Mouse (Mus musculus): Measurements from ENCODE around the gene Nol10.

Gene Nol10

DNA sequence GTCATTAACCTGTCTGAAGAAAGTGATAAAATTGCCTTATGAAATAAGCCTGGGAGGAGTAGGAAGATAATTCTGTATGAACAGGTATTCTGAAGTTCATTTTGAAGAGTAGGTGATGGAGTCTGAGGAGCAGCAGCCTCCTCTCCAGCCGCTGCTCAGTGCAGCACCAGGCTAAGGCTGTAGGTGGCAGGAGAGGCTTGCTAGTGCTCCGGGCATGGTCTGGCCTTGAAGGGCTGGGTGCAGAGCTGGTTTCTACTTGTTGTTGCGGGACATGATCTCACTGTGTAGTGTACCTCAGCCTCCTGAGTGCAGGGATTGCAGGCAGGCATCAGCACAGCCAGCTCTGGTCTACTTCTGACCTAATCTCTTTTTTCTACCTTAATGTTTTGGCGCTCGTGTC lies 18.7 kb downstream of the Nol10 start:
- peak; percentile 78 for DNase-seq

DNA sequence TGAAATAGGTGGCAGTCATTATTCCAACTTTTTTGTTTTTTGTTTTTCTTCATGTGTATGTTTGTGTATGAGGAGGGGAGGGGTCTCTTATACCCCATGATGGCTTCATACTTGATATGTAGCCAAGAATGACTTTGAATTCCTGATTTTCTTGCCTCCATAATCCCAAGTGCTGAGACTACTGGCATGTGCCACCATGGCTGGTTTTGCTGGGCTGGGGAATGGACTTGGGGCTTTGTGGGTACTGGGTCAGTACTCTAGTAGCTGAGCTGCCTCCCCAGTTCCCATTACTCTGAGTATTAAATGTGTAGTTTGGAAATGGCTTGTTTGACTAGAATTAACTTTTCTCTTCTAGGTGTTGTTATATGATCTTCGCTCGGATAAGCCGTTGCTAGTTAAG lies 20.9 kb downstream of the Nol10 start:
- no peak for DNase-seq

DNA sequence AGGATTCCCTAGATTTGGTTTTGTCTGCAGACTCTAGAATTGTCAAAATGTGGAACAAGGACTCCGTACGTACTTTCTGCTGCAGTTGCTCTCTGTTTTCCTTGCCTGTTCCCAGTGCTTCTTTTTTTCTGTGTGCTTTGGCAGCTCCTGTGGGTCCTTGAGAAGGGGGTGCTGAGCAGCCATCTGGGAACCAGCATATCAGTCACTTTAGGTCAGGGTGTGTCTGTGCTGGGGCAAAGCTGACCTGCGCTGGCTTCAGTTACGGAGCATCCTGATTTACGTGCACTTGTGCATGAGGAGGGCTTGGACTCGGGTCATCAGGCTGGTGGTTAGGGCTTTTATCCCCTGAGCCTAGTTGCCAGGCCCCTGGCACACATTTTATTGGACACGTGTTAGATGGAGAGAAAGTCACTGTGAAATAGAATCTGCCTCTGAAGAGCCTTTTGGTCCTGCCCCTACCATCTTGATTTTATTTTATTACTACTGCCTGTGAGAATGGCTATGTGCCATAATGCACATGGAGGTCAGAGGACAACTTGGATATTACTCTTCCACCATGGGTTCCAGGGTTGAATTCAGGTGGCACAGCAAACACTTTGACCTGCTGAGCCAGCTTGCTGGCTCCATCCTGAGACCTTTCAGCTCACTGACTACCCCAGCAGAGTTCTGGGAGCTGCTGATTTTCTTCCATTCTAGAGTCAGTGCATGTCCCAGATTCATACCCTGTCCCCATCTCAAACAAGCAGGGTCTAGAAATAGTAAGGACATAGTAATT lies 21.5 kb downstream of the Nol10 start:
- DNase-seq = no peak

DNA sequence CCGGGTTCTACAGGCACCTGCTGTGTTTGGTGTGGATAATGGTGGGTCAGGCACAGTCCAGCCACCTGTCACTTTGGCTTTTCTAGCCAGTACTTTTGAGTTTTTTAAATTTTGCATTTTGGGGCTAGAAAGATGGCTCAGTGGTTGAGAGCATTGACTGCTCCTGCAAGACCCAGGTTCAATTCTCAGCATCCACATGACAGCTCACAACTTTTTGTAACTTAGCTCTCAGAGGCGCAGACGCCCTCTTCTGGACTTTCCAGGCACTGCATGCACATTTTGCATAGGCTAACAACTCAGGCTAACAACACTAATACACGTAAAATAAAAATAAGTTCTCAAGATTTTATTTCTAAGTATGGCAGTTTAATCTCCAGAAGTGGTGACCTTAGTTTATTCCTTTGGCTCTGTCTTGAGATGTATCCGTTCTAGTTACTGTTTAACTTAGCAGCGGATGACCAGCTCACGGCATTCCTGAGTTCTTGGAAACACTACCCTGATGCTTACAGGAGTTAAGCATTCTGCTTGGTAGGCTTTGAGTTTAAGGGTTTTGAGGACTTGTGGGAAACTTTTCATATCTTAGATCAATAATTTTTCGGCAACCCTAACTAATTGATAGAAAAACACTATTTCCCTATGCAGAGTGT lies 23.5 kb downstream of the Nol10 start:
- DNase-seq = no peak

DNA sequence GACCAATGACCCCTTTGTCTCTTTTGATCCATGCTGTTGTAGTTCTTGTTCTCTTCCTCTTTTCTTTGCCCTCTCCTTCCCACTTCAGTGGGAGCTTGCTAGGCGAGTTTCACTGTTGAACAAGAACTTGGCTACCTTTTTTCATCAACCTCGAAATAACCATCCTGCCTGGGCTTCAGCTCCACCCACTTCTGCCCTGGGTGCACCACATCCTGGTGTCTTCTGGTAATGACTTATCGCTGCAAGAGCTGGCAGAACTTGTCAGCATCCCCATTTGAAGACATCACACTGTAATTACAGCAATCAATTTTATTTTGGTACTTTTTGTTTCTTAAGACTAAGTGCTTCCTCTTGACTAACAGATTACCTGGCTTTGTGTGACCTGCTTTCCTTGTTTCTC lies 24.4 kb downstream of the Nol10 start:
- no peak for DNase-seq

DNA sequence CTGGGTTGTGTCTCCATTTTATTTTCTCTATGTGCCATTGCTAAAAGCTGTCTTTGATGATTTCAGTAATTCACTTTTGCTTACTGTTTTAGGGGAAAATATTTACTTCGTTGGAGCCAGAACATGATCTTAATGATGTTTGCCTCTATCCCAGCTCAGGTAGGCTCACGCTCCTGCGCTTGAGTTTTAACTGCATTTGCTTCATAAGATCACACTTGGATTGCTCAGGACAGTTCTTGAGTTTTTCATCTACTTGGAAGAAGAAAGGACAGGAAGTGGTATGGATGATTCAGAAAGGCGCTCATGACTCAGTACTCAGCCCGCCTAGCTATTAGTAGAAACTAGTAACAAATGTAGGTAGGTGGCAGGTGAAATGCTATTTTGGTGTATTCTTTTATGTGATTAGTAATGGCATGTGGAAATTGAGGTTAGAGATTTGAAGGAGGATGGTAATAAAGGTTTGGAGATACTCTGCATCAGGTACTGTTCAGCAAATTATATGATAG lies 25.3 kb downstream of the Nol10 start:
- DNase-seq = no peak

DNA sequence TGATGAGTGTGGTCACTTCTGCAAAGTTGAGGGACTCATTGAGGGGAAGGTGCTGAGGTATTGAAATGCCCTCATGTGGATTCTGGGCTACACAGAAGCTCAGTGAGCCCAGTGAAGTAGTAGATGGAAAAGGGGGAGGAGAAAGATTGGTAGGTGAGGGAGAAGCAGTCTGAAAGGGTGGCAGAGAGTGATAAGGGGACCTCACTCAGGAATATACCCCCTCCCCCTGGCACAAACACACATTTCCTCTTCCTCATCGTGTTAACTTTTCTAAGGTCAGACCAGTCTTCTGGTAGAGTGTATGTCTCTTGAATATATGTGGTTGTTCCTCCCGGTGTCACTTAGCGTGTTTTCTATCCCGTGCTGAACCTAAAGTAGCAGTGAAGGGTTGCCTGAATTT lies 27.0 kb downstream of the Nol10 start:
- no peak for DNase-seq

DNA sequence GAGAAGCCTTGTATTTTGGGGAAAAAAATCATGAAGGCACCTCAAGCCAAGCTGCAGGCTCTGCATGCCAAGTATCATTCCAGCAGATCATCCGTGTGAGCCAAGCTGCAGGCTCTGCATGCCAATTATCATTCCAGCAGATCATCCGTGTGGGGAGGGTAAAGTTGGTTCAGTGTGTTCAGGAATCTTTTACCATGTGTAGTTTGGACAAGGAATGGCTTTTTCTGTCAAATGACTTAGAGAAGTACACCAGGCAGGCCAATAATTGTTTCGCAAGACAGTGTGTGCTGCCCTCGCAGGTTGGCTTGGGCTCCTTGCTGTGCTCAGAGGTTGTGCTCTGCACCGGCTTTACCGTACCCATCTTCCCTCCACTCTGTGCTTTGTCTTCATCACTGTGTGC lies 28.3 kb downstream of the Nol10 start:
- DNase-seq = no peak

DNA sequence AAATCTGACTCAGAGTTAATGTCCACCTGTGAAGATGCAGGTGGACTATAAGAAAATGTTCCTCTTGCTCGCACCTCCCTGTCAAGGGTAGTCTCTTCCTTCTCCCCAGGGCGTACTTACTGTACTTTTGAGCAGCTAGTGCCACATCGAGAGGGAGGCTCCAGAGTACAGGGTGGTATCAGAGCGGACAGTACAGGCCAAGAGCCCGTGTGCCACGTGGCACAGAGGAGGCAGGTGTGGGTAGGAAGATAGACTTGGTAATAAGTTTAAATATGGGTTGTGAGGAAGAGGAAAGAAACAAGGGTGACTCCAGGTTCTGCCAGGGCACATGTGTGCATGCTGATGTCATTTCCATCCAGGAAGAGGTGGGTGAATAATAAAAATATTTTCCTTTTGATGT lies 32.7 kb downstream of the Nol10 start:
- no peak for DNase-seq

DNA sequence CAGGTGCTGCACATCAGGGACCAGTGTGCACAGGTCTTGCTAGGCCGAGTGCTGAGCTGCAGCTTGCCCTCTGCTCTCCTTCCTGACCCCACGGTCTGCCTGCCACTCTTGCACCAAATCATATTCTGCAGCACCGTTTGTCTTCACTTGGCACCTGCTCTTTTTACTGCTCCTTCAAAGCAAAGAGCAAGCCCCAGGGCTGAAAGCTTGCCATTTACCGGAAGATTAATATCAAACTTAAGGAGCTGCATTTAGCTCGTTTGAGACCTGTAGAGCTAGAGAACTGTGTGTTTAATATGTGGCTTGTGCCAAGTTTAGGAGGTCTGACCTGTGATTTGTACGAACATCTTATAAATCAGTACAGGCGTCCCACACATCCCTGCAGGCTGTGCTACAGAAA lies 34.5 kb downstream of the Nol10 start:
- DNase-seq = no peak

DNA sequence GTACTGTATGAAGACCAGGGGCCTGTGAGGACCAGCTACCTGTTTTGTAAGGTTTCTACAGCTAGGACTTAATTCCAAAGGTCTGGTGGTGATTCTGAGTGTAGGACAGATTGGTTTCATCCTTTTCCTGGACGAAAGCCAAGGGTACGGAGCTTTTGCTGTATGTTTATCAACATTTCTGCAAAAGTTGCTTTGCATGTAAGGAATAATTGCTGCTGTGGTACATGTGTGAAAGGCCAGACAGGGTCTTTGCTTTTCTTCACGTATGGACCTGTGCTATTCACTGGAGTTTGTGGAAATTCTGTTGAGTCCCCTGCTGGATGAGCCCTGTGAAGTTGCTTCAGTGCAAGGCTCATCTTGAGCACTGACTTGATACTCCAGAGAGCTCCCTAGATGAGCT lies 38.6 kb downstream of the Nol10 start:
- DNase-seq = no peak

DNA sequence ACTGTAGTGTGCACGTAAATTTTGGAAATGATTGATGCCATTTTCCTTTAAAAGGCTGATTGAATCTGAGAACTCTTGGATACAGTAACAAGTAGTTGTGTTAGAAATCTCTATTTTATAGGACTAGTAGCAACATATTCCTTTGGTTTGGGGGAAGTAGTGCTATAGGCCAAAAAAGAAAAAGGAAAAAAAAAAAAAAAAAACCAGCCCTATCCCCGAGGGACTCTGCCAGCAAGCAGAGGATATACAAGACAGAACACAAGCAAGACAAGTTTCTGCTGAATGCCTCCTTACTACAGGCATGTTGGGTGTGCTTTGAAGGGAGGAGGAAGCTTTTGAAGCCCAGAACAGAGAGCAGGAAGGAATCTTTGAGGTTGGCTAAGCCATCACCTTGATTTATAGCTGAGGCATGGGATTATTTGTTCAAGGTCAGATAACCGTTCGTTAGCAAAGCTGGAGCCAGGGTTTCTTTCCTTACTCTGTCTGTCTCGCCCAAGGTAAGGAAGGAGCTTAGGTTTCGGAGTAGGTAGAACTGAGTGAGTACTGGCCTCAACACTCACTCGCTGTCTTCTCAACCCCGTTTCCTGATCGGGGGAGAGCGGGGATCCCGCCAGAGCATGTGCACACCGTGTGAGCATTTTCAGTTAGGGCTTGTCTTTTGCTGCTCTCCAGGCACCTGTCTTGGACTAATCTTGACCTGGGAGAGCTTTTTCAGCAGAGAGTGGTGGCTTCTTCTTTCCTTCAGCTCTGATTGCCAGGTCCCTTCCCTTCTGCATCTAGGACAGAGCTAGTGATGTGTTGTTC lies 39.3 kb downstream of the Nol10 start:
- DNase-seq = no peak

DNA sequence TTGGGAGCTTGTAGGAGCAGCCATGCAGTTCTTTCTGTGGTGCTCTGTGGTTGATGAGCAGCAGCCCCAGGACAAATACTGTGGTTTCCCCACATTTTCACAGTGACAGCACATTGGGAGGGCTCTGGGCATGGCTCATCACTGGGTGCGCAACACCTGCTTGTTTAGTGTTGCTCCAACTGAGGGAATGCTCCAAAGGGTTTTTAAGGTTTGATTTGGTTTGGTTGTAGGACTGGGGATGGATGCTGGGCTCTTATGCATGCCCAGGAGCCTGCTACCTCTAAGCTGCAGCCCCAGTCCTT lies 39.8 kb downstream of the Nol10 start:
- DNase-seq = no peak

DNA sequence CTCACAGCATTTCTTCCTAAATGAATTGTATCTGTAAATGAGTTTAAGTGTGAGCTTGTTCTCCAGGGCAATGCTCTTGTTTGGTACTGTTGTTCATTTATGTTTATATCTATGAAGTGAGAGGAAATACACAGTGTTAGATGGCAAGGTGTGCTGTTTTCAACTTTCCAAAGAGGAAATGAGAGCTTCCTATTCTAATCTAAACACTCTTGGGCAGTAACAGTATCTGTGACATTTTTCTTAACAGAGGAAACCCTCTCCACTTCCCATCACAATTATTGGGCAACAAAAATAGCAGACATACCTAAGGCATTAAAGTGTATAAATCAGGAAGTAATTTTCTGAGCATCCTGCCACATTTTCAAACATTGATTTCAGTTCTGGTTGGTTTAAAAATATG lies 41.8 kb downstream of the Nol10 start:
- no peak for DNase-seq

DNA sequence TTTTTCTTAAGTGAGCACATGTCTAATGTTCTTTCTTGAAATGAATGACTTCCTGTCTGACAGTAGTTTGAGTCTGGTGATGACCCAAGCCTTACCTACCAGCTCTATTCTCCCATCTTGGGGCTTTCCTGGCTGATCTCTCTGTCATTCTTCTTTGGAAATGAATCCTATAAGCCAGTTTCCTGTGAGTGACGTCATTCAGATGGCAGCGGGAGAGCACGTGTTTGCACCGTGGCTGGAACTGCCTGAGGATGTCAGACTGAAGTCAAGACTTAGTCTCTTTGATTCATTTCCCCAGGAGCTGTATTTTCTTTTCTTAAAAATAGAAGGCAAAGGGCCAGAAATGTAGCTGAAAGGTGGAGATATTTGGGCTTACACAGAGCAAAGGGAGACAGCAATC lies 42.3 kb downstream of the Nol10 start:
- DNase-seq = peak; percentile 53

DNA sequence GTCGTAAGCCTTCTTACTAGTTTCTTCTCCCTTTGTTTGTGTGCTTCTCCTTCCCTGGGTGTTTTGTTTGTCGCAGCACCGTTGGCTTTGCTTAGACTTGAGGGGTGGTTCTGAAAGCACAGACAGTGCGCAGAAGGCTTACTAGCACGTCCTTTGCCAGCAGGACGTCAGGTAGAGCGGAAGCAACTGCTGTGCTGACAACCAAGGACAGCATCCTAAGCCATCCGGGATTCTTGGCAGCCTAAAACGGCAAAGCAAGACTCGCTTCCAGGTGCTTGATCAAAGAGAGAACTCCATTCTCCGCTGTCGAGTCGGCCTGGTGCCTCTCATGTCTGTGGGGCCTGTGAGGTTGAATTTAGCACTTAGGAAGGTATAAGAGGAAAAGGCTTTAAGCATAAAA lies 44.9 kb downstream of the Nol10 start:
- DNase-seq = no peak

DNA sequence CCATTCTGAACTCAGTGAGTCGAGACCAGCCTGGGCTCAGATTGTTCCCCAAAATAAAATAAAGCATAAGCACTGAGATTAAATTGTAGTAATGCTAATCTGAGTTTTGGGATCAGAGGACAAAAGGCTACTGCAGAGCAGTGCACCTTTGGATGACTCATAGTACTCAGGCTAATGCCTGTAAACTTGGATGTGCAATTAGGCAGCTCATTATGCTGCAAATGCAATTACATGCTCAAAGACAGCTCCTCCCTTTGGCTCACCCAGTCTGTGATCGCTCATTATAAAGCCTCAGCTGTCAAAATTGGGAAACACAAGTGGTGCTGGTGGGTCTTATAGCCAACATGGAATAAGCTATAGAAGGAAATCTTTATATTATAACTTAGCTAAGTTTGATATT lies 48.9 kb downstream of the Nol10 start:
- DNase-seq = no peak

DNA sequence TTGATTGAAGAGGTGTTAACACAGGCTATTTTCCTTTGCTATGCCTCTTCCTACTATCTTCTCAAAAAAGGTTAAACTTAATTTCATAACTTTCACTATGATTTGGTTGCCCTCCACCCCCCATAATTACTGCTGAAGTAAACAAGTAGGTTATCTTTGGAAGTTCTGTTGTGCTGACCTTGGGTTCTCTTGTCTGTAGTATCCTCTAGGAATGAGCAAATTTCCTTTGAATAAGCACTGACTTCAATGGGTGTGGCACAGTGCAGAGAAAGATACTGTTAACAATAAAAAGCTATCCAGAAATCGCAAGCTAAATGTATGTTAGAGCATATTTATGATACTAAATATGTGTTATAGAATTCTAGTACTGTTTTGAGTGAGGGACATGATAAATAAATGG lies 53.2 kb downstream of the Nol10 start:
- peak; percentile 23 for DNase-seq

DNA sequence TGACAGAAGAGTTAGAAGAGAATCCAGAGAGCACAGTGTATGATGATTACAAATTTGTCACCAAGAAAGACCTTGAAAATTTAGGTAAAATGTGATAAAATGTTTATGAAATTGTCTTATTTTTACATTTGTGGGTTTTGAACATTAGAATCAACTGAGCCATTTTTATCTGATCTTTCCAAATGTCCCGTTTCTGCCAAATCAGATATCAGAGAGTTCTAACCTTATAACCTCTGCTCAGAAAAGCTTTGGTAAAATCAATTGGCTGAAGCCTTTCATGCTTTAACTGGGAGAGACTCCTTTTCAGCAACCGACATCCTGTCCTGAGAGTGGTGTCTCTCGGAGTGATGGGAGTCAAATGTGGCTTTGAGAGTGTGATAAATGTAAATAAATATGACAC lies 53.9 kb downstream of the Nol10 start:
- no peak for DNase-seq

DNA sequence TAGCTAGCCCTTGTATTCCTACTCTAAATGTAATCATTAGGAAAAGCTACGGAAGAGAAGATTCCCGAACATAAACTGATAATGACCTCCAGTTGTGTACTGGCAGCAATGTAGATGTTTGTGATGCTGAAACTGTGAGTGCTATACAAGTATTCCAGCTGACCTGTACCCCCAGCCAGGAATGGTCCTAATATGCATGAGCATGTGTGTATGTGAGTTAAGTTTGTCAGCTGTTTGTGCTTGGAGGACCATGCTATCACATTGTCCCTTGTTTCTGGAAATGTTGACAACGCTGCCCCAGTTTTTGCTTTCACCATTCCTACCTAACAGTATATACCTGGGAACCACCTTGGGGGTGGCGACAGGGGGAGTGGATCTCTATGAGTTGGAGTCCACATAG lies 55.7 kb downstream of the Nol10 start:
- no peak for DNase-seq

DNA sequence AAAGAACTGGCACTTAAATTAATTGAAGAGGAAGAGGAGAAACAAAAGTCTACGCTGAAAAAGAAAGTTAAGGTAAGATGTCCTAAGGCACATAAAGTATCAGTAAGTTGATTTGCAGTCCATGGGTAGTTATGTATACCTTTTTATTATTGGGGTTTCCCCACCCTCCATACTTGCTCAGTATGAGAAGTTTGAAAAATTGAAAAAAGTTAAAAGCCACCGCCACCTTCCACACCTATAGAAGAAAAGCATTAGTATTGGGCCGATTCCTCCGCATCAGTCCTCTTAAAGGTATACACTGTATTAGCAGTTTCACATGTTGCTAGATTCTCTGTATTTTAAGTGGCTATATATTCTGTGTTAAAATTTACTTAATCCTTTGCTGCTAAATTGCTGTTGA lies 58.6 kb downstream of the Nol10 start:
- DNase-seq = no peak

DNA sequence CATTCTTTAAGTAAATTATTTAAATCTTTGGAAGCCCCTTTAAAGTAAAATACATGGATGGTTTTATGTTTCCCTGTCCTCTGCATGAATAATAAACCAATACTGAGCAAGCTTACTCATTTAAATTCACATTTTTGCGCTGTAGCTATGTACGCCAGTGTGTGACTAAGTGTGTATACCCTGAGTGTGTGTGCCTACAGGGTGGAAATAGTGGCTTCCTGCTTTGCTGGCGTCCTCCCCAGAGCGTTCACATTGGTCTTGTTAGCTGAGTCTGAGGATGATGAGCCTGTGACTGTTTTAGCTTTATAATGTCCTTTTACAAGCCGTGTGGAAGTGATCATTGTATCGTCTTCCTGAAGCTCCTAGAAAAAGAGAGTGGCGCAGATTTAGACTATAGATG lies 60.1 kb downstream of the Nol10 start:
- DNase-seq = no peak

DNA sequence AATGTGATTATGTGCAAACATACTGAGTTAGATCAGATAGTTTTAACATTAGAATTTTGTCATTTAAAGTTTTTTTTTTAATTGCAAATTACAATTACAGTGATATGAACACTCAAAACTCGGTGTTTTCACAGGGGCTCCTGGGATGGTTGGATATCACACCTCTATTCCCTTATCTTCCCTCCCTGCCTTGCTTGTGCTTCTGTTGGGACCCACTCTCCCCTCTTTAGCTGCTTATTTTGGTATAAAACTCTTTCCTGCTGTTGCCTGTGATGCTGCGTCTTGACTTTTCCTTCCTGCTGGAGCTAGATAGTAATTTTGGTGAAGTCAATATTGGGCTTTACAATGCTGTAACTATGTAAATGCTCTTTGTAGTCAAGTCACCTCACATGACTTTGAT lies 63.0 kb downstream of the Nol10 start:
- no peak for DNase-seq
